Mouse (Mus musculus) adrenal gland, postnatal 36 days (tissue): Measurements from ENCODE around the gene Opa1. TPM values are rescaled to one million over a fixed set of nuclear protein-coding genes. Genes with fewer than 3 reads are reported as not detected.

Experiments used
- DNase-seq, 2 experiments: peaks; one replicate each; pipeline ENCODE4 v3.0.0; 2021; ENCODE audit warnings: mixed read lengths in 1 of 2
- total RNA-seq, 2 experiments: library from RNA; stranded (reverse); gene quantifications; 2 replicates each; pipeline ENCODE4 v1.2.3; 2021

Gene Opa1
- total RNA-seq, 2 experiments from 2014 or later = 83.1 to 96.2 TPM

- no peak for DNase-seq
Measured at GRCm38 (mm10) chr16:29689187-29689819, 110.2 kb downstream of the Opa1 start.

GRCm38 (mm10) chr16:29693025-29693682 lies 114.0 kb downstream of the Opa1 start:
- no peak for DNase-seq

- no peak for DNase-seq
Measured at GRCm38 (mm10) chr16:29693791-29694419, 114.8 kb downstream of the Opa1 start.

GRCm38 (mm10) chr16:29694420-29694959 lies 115.4 kb downstream of the Opa1 start:
- no peak for DNase-seq

Other genes with a start within 250 kb of the Opa1 start
- not detected for gene Atp13a5, start 200.6 kb upstream of the Opa1 start, total RNA-seq
- gene Atp13a4, start 34.5 kb upstream of the Opa1 start, total RNA-seq = not detected